Mouse (Mus musculus) embryonic facial prominence, embryonic 13.5 days (tissue): ENCODE measurements around the gene Pdgfb. TPM values are rescaled to one million over a fixed set of nuclear protein-coding genes. Genes with fewer than 3 reads are reported as not detected.
A peak's percentile ranks its signal among the peaks of the same experiment; 100 is the strongest.

ENCODE experiments used
- ATAC-seq: fragments of 200-750 bp; cut with Nextera tagmentation; 2 replicates; pipeline ENCODE4 v1.8.0; 2017; ENCODE audit warnings: low read depth; ENCODE audit not compliant: insufficient number of reproducible peaks, insufficient read depth, low FRiP score, low TSS enrichment
- H3K27ac ChIP-seq: fragments of 300-500 bp; sonication (generic); 2 replicates; pipeline ENCODE4 v1.5.1; 2015; ENCODE audit warnings: moderate library complexity, mild to moderate bottlenecking, inconsistent platforms
- H3K27me3 ChIP-seq: fragments of 300-500 bp; sonication (generic); 2 replicates; pipeline ENCODE4 v1.6.1; 2015; ENCODE audit warnings: mild to moderate bottlenecking, inconsistent platforms
- H3K36me3 ChIP-seq: fragments of 300-500 bp; sonication (generic); 2 replicates; pipeline ENCODE4 v1.6.1; 2015; ENCODE audit warnings: mild to moderate bottlenecking, inconsistent platforms
- H3K4me1 ChIP-seq: fragments of 300-500 bp; sonication (generic); 2 replicates; pipeline ENCODE4 v1.6.1; 2015; ENCODE audit warnings: inconsistent platforms
- H3K4me2 ChIP-seq: fragments of 300-500 bp; sonication (generic); 2 replicates; pipeline ENCODE4 v1.6.1; 2015; ENCODE audit warnings: moderate library complexity, mild to moderate bottlenecking, inconsistent platforms
- H3K4me3 ChIP-seq: fragments of 300-500 bp; sonication (generic); 2 replicates; pipeline ENCODE4 v1.5.1; 2015; ENCODE audit warnings: mild to moderate bottlenecking, inconsistent platforms
- H3K9ac ChIP-seq: fragments of 300-500 bp; sonication (generic); 2 replicates; pipeline ENCODE4 v1.6.1; 2015; ENCODE audit warnings: mild to moderate bottlenecking, inconsistent platforms
- H3K9me3 ChIP-seq: fragments of 300-500 bp; sonication (generic); 2 replicates; pipeline ENCODE4 v1.6.1; 2016; ENCODE audit warnings: inconsistent platforms
- WGBS: fragments of 180-500 bp; shearing (Covaris S2); methylation state at CpG from one replicate; pipeline ENCODE4 v1.1.7; 2015; ENCODE audit warnings: mixed read lengths; 5-methylcytosine and 5-hydroxymethylcytosine counted together
- polyA plus RNA-seq: library from polyadenylated mRNA; unstranded; fragments of >200 nt; fragmentation: Nextera tagmentation; extraction: Ambion mirVana; gene quantifications from 2 replicates; pipeline ENCODE4 v1.2.1, GENCODE M21; 2015

The Pdgfb gene
- polyA plus RNA-seq, 1 experiment from 2014 or later = 2.9 TPM

GRCm38 (mm10) chr15:80031133-80031532 is 16.4 kb upstream of the Pdgfb start:
- H3K27ac ChIP-seq = no peak overlapping the region
- no peaks in the 10 kb centered on the region for H3K36me3 ChIP-seq
- peaks cover 7% of the 10 kb centered on the region for H3K4me1 ChIP-seq
- no peak overlapping the region for H3K4me2 ChIP-seq
- no peak overlapping the region for H3K9ac ChIP-seq
- WGBS = 83% methylated on average over 4 of the region's 4 CpGs
- H3K4me3 ChIP-seq = no peak overlapping the region
- no peaks in the 10 kb centered on the region for H3K27me3 ChIP-seq
- ATAC-seq = no peak
- 0 out of 2 replicates have a peak, but pooled peaks cover 4% of the 10 kb centered on the region for H3K9me3 ChIP-seq

- WGBS = 92% methylated on average over 10 of the region's 10 CpGs
- 0 out of 2 replicates have a peak, but pooled peaks cover 4% of the 10 kb centered on the region for H3K9me3 ChIP-seq
- no peak overlapping the region for H3K4me3 ChIP-seq
- no peak overlapping the region for H3K4me2 ChIP-seq
- no peak overlapping the region for H3K9ac ChIP-seq
- no peaks in the 10 kb centered on the region for H3K27me3 ChIP-seq
- no peaks in the 10 kb centered on the region for H3K36me3 ChIP-seq
- H3K4me1 ChIP-seq = peaks cover 7% of the 10 kb centered on the region
- H3K27ac ChIP-seq = no peak overlapping the region
- ATAC-seq = no peak
These were observed 15.6 kb upstream of the Pdgfb start for GRCm38 (mm10) chr15:80030399-80030798.

- Histone ChIP-seq H3K4me1 (peaks cover 20% of the 10 kb centered on the region), H3K4me2 (no peak overlapping the region), H3K4me3 (no peak overlapping the region), H3K27me3 (no peaks in the 10 kb centered on the region), H3K27ac (no peak overlapping the region), H3K36me3 (no peaks in the 10 kb centered on the region), H3K9me3 (0 out of 2 replicates have a peak, but pooled peaks cover 4% of the 10 kb centered on the region), H3K9ac (no peak overlapping the region)
- WGBS = 74% methylated on average over 5 of the region's 5 CpGs
- ATAC-seq = no peak
These were observed 14.1 kb upstream of the Pdgfb start for GRCm38 (mm10) chr15:80028862-80029261.

GRCm38 (mm10) chr15:80026689-80027353 is 12.0 kb upstream of the Pdgfb start:
- Histone ChIP-seq H3K27me3 (no peaks in the 10 kb centered on the region), H3K4me1 (peaks cover 20% of the 10 kb centered on the region)
- 67% methylated on average over 14 of the region's 14 CpGs for WGBS

GRCm38 (mm10) chr15:80026061-80026460 is 11.3 kb upstream of the Pdgfb start:
- Histone ChIP-seq H3K4me3 (no peak overlapping the region), H3K27me3 (no peaks in the 10 kb centered on the region), H3K9me3 (0 out of 2 replicates have a peak, but pooled peaks cover under 1% of the 10 kb centered on the region), H3K36me3 (no peaks in the 10 kb centered on the region), H3K4me1 (peaks cover 20% of the 10 kb centered on the region), H3K27ac (no peak overlapping the region), H3K9ac (no peak overlapping the region), H3K4me2 (no peak overlapping the region)
- ATAC-seq = no peak
- 70% methylated on average over 5 of the region's 5 CpGs for WGBS

More at GRCm38 (mm10) chr15:80026689-80027353, 12.0 kb upstream of the Pdgfb start:
- no peak overlapping the region for H3K27ac ChIP-seq
- no peak for ATAC-seq
- no peak overlapping the region for H3K4me2 ChIP-seq
- 0 out of 2 replicates have a peak, but pooled peaks cover 4% of the 10 kb centered on the region for H3K9me3 ChIP-seq
- H3K4me3 ChIP-seq = no peak overlapping the region
- H3K9ac ChIP-seq = no peak overlapping the region
- no peaks in the 10 kb centered on the region for H3K36me3 ChIP-seq

- Histone ChIP-seq H3K27me3 (no peaks in the 10 kb centered on the region), H3K4me2 (no peak overlapping the region), H3K36me3 (no peaks in the 10 kb centered on the region), H3K27ac (no peak overlapping the region), H3K9ac (no peak overlapping the region), H3K4me3 (no peak overlapping the region), H3K4me1 (peaks cover 20% of the 10 kb centered on the region), H3K9me3 (no peaks in the 10 kb centered on the region)
- ATAC-seq = no peak
- 67% methylated on average over 7 of the region's 7 CpGs for WGBS
These were observed 10.8 kb upstream of the Pdgfb start for GRCm38 (mm10) chr15:80025615-80026014.

GRCm38 (mm10) chr15:80024331-80025313 is 9.8 kb upstream of the Pdgfb start:
- no peak for ATAC-seq
- Histone ChIP-seq H3K27me3 (peaks cover 7% of the 10 kb centered on the region; the same call in 1 of the 2 replicates), H3K27ac (peak overlapping the region; percentile 40), H3K4me1 (peaks cover 20% of the 10 kb centered on the region), H3K4me3 (no peak overlapping the region), H3K9me3 (no peaks in the 10 kb centered on the region), H3K36me3 (no peaks in the 10 kb centered on the region), H3K4me2 (no peak overlapping the region), H3K9ac (0 out of 2 replicates have a peak overlapping the region, but pooled peaks have one; percentile 16)
- 34% methylated on average over 11 of the region's 11 CpGs for WGBS

GRCm38 (mm10) chr15:80020516-80020915 is 5.7 kb upstream of the Pdgfb start:
- 66% methylated on average over 4 of the region's 4 CpGs for WGBS
- Histone ChIP-seq H3K36me3 (no peaks in the 10 kb centered on the region), H3K27ac (no peak overlapping the region), H3K27me3 (peaks cover 31% of the 10 kb centered on the region), H3K4me2 (no peak overlapping the region), H3K9me3 (no peaks in the 10 kb centered on the region), H3K9ac (no peak overlapping the region), H3K4me3 (no peak overlapping the region), H3K4me1 (peaks cover 13% of the 10 kb centered on the region)
- no peak for ATAC-seq

- peaks cover 11% of the 10 kb centered on the region for H3K4me1 ChIP-seq
- H3K4me3 ChIP-seq = no peak overlapping the region
- H3K4me2 ChIP-seq = no peak overlapping the region
- H3K27ac ChIP-seq = no peak overlapping the region
- ATAC-seq = no peak
- WGBS = 44% methylated on average over 4 of the region's 4 CpGs
- H3K27me3 ChIP-seq = peaks cover 40% of the 10 kb centered on the region
- H3K9ac ChIP-seq = no peak overlapping the region
- H3K36me3 ChIP-seq = no peaks in the 10 kb centered on the region
- no peaks in the 10 kb centered on the region for H3K9me3 ChIP-seq
These were observed 4.8 kb upstream of the Pdgfb start for GRCm38 (mm10) chr15:80019625-80020024.

GRCm38 (mm10) chr15:80019220-80019619 is 4.4 kb upstream of the Pdgfb start:
- peaks cover 44% of the 10 kb centered on the region for H3K27me3 ChIP-seq
- ATAC-seq = no peak
- H3K9ac ChIP-seq = no peak overlapping the region
- H3K4me3 ChIP-seq = no peak overlapping the region
- H3K36me3 ChIP-seq = no peaks in the 10 kb centered on the region
- peaks cover 11% of the 10 kb centered on the region for H3K4me1 ChIP-seq
- H3K27ac ChIP-seq = no peak overlapping the region
- 78% methylated on average over 7 of the region's 7 CpGs for WGBS
- H3K4me2 ChIP-seq = no peak overlapping the region
- H3K9me3 ChIP-seq = no peaks in the 10 kb centered on the region

- Histone ChIP-seq H3K27ac (no peak overlapping the region), H3K36me3 (no peaks in the 10 kb centered on the region), H3K9me3 (no peaks in the 10 kb centered on the region), H3K4me1 (peaks cover 34% of the 10 kb centered on the region), H3K9ac (no peak overlapping the region), H3K4me2 (no peak overlapping the region), H3K4me3 (no peak overlapping the region), H3K27me3 (peaks cover 69% of the 10 kb centered on the region)
- WGBS = 87% methylated on average over 9 of the region's 9 CpGs
- ATAC-seq = no peak
These were observed 2.0 kb upstream of the Pdgfb start for GRCm38 (mm10) chr15:80016563-80017301.
